Mouse (Mus musculus): Measurements from ENCODE around the gene Islr.

Islr gene

DNA sequence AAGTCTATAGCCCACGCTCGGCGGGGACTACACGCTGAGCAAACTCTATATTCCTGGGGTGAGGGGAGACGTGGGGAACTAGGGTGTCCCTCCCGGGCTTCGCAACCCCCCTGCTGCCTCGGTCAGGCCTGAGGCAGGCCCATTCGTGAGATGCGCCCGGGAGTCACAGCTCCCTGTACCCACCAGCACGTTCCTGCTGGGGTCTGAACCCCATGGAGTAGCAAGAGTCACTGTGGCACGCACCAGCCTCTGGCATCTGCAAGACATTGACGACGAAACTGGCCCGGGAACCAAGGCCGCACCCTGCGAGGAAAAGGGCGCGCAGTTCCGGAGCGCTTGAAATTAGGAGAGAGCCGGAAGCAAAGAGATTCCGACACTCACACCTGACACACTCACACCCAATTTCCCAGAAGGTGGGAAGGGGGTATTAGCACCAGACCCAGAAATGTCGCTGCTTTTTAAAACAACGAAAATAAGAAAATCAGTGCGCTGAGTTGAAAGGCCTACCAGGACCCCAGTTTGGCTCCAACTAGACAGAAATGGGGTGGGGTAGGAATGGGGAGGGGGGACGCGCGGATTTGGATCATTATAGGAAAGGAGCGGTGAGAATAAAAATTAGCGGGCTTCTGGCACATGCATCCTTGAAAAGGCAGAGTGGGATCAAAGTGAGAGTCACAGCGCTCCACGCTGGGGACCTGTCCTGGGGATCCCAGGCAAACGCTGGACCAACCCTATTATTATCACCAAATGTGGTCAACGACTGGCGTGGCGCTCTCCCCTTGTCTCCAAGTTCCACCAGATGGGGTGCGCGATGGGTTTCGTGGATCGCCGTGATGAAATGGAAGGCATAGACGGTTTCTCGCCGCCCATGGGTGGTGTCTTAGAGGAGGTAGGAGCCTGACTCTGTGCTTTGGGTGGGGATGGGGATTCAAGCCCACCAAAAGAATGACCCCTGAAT lies 7.2 kb downstream of the Islr start:
- no peak for DNase-seq (ENCODE audit: low spot score in 2 of 2)

DNA sequence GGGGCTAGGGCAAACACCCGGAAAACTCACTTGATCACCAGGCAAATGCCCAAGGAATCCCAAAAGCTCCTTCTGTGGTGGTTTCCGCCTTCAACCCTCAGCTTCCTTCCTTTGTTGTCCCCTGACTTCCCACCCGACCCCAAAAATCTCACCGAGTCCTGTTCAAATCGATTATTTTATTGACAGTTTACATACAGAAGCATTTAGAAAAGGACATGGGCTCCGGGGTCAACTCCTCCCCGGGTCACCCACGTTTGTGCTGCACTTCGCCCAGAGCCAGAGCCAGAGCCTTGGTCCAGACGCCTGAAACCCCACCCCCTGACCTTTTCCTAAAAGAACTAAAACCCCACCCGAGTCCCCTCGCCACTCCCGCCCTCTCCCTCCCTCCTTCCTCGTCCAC lies 8.0 kb downstream of the Islr start:
- DNase-seq (ENCODE audit: low spot score in 2 of 2), result no peak

DNA sequence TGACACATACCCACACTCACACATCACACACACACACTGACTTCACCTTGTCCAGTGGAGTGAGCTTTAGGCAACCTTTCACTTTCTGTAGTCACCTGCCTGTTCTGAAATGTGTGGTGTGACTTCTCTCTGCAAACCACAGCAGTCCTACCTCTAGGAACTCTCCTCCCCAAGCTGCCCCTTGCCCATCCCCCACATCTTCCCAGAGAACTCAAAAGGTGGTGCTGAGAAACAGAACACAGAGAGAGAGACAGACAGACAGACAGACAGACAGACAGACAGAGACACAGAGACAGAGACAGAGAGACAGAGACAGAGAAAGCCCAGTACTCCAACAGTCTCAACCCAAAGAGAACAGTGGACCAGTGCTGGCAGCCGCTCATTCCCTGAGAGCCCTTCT lies 8.4 kb downstream of the Islr start:
- no peak for DNase-seq (ENCODE audit: low spot score in 2 of 2)

DNA sequence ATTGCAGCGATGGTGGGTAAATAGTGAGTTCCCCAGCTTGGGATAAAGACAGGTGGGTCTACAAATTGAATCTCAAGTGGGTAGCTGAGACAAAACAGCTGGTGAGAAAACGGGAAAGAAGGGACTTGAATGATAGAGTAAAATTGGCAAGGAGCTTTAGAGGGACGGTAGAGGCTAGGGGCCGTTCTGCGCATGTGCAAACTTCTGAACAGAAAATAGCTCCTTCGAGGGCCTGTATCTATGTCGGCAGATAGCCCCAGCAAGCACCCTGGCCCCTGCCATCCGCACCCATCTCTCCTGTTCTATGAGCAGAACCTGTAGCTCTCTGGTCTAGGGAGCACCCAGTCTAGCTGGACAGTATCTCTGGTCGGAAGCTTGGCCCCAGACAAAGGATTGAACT lies 9.9 kb downstream of the Islr start:
- no peak for DNase-seq (ENCODE audit: low spot score in 2 of 2)

DNA sequence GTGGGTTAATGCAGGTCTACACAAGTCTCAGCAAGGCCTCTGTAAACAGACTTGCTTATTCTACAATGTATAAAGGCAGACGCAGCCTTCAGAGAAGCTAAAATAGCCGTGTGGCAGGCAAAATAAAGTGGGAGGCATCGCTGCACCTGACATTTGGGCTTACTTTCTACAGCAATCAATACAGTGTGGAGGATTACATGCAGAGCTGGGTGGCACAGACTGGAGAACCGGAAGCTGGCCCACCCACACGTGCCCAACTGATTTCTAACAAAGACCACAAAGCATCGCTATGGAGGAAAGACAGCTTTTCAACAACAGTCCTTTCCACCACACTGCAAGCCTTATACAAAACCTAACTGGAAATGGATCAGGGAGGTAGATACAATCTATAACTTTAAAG lies 19.6 kb downstream of the Islr start:
- no peak for DNase-seq (ENCODE audit: low spot score in 2 of 2)

DNA sequence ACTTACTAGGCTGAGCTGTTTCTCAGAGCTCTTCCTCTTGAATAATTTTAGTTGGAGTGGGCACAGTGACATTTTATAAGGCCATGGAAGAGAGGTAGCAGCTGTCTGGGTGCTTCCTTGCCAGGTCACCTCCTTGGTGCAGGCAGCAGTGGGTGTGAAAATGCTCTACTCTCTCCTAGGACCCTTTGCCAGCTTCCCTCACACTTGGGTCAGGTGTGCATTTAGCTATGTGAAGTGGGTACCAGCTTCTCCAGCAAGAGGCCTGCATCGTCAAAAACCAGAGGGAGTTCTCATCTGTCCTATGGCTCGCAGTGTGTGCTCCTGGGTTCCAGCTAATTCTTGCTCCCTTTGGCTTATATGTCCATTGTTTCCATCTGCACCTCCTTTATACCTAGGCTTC lies 24.7 kb downstream of the Islr start:
- no peak for DNase-seq (ENCODE audit: low spot score in 2 of 2)

DNA sequence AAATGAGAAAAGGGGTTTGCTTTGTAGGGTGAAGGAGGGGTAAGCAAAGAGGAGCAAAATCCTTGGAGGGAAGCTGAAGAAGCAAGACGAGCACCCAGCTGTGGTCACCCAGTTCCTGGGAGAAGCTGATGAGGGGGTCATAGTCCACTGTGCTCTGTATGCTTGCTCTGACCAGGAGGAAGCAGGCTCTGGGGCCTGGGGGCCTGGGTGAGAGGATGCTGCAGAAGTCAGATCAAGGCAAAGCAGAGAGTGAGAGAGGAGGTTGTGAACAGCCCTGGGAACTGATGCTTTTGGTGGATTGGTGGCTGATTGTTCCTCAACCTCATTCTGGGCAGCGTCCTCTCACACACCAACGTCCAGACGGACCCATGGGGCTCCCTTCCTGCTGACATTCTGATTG lies 26.9 kb downstream of the Islr start:
- DNase-seq (ENCODE audit: low spot score in 2 of 2), result no peak

DNA sequence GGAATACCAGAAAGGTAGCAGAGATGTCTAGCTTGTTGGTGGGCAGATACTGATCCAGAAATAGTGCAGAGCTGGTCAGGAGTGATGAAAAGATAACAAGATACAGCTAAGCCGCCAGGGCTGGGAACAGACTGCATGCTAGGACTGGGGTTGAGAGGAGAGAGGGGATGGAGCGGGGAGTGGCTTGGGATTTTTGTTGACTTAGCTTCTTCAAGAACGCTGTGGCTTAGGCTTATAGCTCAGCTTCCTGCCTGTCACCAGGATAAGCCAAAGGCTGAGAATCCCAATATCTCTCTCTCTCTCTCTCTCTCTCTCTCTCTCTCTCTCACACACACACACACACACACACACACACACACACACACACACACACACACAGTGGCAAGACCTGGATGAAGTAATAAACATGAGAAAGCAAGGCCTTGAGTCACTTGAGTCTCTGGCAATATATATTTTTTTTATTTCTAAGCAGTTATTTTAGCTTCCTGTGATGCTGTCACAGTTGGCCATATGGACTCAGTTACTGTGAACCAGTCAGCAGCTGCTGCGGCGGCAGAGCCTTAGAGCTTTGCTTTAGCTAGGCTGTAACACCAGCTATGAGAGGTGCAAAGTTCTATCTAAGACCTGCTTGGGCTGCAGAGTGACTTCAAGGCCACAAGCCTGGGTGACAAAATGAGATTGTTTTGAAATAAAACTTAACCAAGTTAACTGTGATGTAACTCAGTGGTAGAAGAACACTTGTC lies 28.2 kb downstream of the Islr start:
- no peak for DNase-seq (ENCODE audit: low spot score in 2 of 2)

DNA sequence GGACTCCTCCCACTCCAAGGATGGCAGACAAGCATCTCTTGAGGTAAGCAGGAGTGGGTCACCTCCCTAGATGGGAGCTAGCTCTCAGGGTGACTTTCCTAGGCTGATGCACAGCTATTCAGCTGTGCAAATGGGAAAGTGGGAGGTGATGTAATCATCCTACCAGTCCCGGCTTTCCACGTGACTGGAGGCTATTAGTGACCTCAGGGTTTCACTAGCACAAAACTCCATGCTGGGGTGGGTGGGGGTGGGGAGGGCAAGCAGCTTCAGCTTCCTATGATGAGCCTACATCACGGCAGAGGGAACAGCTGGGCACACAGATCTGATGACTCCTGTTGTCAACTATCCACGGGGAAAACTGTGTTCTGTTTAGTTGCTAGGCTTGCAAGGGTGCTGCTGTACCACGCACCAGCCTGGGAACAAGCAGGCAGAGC lies 29.3 kb downstream of the Islr start:
- DNase-seq (ENCODE audit: low spot score in 2 of 2), result no peak

DNA sequence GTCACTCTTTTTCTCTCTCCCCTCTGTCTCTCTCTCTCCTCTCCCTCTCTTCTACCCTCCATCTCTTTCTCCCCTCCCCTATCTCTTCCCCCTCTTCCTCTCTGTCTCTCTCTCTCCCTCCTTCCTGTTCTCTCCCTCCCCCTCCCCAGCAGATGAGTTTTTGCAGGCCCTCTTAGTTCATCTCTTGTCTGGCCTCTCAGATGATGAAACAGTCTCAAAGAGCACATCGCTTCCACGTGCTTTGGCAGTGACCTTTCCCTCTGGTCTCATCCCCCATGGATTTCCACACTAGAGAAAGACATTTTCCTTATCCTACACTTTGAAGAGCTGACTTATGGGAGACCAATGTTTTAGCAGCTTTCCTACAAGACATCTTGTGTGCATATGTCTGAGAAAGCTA lies 31.2 kb downstream of the Islr start:
- no peak for DNase-seq (ENCODE audit: low spot score in 2 of 2)

DNA sequence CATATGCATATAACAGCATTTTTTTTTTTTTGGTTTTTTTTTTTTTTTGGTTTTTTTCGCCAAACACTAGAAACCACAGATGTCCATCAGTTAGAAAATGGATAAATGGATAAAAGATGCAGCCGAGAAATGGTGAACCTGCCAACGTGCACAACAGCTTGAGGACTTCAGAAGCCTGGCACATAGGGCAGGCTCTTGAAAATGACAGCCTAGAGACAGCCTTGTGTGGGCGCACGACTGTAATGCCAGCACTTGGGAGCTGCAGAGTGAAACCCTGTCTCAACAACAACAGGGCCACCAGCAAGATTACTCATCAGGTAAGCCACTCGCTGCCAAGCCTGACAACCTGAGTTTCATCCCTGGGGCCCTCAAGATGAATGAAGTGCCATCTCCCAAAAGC lies 34.7 kb downstream of the Islr start:
- DNase-seq (ENCODE audit: low spot score in 2 of 2), result no peak

DNA sequence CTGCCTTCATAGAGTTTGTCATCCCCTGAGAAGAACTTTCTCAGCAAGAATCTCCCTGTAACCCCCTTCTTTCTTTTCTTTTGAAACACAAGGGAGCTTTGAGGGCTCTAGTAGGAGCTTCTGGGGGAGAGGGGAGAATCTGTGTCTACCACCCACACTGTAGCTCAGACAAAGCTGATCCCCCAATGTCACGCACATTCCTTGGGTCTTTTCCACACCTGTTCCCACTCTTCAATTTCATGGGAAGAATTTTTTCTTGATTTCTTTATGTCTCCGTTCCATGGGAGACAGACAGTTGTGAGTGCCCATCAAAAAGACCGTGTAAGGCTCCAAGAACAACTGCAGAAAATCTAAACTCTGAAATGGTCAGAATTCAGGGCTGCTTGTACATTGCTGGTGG lies 35.2 kb downstream of the Islr start:
- DNase-seq (ENCODE audit: low spot score in 2 of 2), result no peak

DNA sequence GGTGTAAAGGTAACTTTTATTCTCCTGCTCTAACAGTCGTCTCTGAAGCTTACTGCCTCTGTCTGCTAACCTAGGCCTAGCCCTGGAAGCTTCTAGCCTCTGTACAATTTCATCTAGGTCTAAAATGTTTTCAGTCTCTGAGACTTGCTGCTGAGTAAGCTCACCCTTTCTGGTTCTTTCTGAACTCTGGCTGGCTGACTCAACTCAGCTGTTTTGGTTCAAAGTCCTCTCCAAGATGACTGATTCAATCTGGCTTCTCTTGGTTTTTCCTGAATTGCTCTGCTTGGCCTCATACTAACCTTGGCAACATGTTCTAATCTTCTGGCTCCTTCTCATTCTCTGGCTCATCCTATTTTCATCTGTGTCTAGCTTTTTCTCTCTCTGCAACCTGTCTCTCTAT lies 38.3 kb downstream of the Islr start:
- DNase-seq (ENCODE audit: low spot score in 2 of 2), result no peak

DNA sequence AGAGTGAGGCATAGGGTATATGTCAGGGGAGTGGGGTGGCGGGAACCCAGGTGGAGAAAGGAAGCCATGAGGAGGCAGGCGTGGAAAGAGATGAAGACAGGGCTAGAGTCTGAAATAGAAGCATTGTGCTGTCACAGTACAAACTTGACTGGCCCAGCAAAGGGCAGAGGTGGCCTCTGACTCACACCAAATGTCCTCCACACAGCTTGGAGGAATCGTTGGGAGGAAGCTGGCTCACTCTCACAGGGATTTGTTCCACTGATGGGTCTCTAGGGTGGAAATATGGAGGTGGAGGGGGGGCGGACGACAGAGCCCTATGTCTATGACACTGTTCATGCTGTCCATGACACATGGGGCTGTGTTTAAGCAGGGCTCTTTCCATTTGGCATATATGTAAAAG lies 41.0 kb downstream of the Islr start:
- DNase-seq (ENCODE audit: low spot score in 2 of 2), result no peak

DNA sequence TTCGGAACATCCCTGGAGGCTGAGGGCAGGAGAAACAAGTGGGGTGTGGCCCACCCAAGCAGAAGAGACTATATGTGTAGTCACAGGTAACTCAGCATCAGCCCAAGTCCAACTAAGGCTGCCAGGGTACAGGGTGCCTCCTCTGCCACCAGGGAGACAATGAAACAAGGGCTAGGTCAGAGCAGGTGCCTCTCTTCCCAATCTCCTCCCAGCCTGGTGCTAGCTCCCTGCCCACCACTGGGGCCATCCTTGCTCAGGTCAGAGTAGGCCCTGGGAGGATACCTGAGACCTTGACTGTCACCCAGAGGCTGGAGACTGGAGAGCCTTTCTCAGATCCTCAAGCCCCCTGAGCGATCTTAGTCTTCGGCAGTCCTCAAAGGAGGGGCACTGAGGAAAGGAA lies 41.9 kb downstream of the Islr start:
- no peak for DNase-seq (ENCODE audit: low spot score in 2 of 2)

DNA sequence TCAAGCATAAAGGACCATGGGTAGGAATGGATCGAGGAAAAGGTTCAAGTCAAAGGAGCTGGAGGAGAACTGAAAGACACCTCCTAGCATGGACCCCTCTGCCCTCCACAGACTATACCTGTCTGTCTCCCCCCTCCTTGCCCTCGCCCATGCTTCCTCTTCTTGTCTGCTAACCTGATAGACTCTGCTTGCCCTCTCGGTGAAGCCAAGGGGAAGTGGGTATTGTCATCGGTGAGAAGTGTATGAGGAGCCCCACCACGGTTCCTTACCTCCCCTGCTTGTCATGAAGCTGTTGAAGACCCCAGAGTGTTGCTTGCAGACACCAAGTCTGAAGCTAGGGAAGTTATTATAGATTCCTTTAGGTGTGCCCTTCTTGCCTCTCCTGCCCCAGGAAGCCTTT lies 43.8 kb downstream of the Islr start:
- no peak for DNase-seq (ENCODE audit: low spot score in 2 of 2)

DNA sequence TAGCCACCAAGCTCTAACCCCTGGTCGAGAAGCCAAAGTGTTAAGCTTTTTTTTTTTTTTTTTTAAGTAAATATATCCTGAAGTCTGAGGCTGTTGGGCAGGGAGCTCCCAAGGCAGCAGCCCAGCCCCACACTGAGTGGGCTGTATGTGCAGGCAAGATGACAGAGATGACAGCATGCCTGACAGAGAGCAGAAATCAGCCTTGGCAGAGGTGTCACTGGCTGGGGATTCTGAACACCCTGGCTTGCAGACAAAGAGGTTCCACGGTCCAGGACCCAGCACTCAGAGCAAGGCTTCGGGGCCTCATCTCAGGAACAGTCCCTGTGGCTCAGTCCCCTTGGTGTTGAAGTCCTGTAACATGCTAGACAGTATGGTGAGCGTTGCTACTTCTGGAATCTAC lies 44.3 kb downstream of the Islr start:
- DNase-seq (ENCODE audit: low spot score in 2 of 2), result no peak

DNA sequence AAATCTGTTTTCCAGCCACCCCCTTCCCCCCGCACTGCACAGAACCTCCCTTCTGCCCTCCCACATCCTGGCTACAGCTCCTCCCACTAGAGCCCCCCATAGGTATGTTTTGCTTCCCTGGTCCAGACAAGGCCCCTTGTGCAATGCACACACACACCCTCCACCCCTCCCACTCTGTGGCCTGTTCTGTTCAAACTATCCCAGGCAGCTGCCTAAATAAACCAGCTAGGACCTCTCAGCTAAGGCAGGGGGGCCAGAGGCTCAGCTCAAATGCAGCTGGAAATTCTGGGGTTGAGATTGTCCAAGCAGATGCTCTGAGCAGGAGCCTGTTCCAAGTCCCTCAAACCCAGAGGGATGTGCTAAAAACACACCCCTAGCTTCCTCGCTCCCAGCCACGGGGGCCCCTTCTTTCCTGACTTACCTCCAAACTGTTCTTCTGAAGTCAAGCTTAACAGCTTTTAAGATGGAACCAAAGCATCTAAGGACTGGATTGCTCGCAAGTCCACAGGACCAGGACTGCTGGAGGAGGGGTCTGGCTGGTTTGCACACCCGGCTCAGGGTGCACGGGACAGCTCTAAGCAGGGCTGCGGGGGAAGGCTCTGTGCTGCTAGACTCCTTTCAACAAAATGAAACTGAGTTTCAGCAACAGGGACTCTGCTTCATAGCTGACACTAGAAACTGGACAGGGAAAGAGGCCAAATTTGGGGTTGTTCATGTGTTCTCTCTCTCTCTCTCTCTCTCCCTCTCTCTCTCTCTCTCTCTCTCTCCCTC lies 45.4 kb downstream of the Islr start:
- DNase-seq (ENCODE audit: low spot score in 2 of 2), result no peak

DNA sequence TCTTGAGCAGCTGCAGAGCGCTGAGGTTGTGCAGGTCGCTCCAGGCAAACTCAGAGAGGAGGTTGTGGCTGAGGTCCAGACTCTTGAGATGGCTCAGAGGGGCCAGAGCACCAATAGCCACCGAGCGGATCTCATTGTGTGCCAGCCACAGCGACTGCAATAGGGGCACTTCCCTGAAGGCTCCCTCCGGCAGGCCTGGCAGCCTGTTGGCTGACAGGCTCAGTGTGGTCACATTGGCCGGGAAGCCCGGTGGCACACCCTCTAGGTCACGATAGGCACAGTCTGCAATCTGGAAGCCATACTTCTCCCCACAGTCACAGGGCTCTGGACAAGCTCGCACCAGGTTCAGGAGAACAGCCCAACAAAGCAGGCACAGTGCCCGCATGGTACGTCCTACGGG lies 46.3 kb downstream of the Islr start:
- no peak for DNase-seq (ENCODE audit: low spot score in 2 of 2)

DNA sequence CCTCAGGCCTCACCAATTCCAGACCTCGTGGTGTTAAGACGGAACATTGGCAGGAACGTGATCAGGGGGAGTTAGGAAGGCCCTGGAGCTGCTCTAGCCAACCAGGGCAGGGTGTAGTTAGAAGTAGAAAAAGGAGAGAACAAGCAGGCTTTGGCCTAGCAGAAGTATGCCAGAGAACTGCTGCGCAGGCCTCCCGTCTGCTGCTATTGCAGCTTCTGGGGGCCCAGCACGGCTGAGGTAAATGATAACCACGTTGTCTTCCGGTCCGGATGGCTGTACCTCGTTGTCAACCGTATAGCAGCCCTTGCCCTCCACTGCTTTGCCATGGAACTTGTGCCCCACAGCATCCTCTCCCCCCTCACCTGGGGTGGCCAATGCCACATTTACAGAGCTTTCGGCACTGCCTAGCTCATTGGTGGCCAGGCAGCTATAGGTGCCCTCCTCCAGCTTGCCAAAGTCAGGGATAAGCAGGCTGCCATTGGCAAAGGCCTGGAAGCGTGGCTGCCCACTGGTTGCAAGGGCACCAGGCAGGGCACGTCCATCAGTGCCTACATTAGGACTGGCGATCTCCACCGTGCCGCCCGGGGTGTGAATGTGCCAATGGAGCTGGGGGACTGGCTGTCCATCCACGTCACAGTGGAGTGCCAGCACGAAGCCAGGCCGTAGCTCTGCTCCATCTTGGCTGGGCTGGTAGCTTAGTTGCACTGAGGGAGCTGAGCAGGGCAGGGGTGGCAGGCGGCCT lies 47.1 kb downstream of the Islr start:
- DNase-seq (ENCODE audit: low spot score in 2 of 2), result no peak

DNA sequence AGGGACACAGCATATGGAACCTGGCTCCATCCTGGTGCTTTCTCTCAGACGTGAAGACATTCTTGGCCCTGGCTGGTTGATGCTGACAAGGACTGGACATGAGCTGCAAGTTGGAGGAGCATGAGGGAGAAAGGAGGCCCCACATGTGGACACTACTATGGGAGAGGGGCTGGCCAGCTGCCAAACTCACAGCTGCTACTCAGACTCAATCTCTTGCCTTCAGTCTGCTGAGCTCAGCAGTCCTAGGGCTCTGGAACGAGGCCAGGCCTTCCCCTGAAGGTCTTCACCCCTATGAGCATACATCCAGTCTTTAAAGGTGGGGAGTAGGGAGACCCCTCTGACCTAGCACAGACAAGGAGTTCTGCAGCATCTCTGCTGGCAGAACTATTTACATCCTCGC lies 48.7 kb downstream of the Islr start:
- peak; percentile 45 to 83 for DNase-seq (ENCODE audit: low spot score in 2 of 2)

DNA sequence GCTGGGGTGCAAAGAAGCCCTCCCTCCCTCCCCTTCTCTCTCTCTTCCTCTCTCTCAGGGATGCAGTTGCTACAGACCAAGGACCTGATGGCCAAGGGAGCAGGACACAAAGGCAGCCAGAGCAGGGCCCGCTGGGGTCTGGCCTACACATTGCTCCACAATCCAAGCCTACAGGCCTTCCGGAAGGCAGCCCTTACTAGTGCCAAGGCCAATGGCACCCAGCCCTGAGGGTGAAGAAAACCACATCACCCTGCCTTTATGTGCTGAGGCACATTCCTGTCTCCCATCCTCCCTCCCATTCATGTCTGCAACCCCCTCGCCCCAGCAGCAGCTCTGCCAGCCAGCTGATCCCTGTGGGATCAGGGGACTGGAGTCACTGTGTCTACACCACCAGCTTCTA lies 51.0 kb downstream of the Islr start:
- DNase-seq (ENCODE audit: low spot score in 2 of 2), result no peak

Data from cerebellum, postnatal 4 days (tissue).